Mouse (Mus musculus) forebrain, embryonic 11.5 days (tissue): ENCODE measurements around the gene Defb20. TPM values are rescaled to one million over a fixed set of nuclear protein-coding genes. Genes with fewer than 3 reads are reported as not detected.

Experiments
- ATAC-seq: fragments of 200-750 bp; cut with Nextera tagmentation; replicated peaks from 2 replicates; pipeline ENCODE4 v1.8.0; 2017; ENCODE audit warnings: moderate TSS enrichment; ENCODE audit not compliant: low FRiP score
- DNase-seq: peaks from one replicate; pipeline ENCODE4 v3.0.0-alpha.2; 2017; ENCODE audit warnings: low spot score
- H3K27ac ChIP-seq: fragments of 300-500 bp; sonication (generic); 2 replicates; pipeline ENCODE4 v1.5.1; 2014; ENCODE audit warnings: low read depth, low read length
- H3K27me3 ChIP-seq: fragments of 300-500 bp; sonication (generic); 2 replicates; pipeline ENCODE4 v1.6.1; 2014; ENCODE audit warnings: mild to moderate bottlenecking, low read length, mixed read lengths; ENCODE audit not compliant: control insufficient read depth, insufficient read depth
- H3K36me3 ChIP-seq: fragments of 300-500 bp; sonication (generic); 2 replicates; pipeline ENCODE4 v1.6.1; 2014; ENCODE audit warnings: mild to moderate bottlenecking, low read length, moderate library complexity, mixed read lengths; ENCODE audit not compliant: control insufficient read depth, insufficient read depth
- H3K4me1 ChIP-seq: fragments of 300-500 bp; sonication (generic); replicated peaks from 2 replicates; pipeline ENCODE4 v1.6.1; 2014; ENCODE audit warnings: low read length, mixed read lengths; ENCODE audit not compliant: control insufficient read depth, insufficient read depth
- H3K4me2 ChIP-seq: fragments of 300-500 bp; sonication (generic); 2 replicates; pipeline ENCODE4 v1.6.1; 2014; ENCODE audit warnings: low read depth, mild to moderate bottlenecking, low read length, moderate library complexity, mixed read lengths; ENCODE audit not compliant: severe bottlenecking
- H3K4me3 ChIP-seq: fragments of 300-500 bp; sonication (generic); 2 replicates; pipeline ENCODE4 v1.5.1; 2014; ENCODE audit warnings: low read depth, low read length
- H3K9ac ChIP-seq: fragments of 300-500 bp; sonication (generic); 2 replicates; pipeline ENCODE4 v1.6.1; 2014; ENCODE audit warnings: low read length
- H3K9me3 ChIP-seq: fragments of 300-500 bp; sonication (generic); 2 replicates; pipeline ENCODE4 v1.6.1; 2016; ENCODE audit warnings: low read length, mixed read lengths; ENCODE audit not compliant: control insufficient read depth
- WGBS: fragments of 180-500 bp; shearing (Covaris S2); extraction: QIAGEN DNeasy Blood & Tissue Kit; methylation state at CpG from one replicate; pipeline ENCODE4 v1.1.7; 2014; 5-methylcytosine and 5-hydroxymethylcytosine counted together
- polyA plus RNA-seq: library from polyadenylated mRNA; unstranded; fragments of >200 nt; fragmentation: Nextera tagmentation; extraction: Ambion mirVana; gene quantifications from 2 replicates; pipeline ENCODE4 v1.2.1, GENCODE M21; 2014

Gene Defb20
- polyA plus RNA-seq, 1 experiment from 2014 or later, result not detected

- no peaks in the 10 kb centered on the region for H3K9me3 ChIP-seq
- H3K4me1 ChIP-seq, result no peaks in the 10 kb centered on the region
- 88% methylated on average over 3 of the region's 3 CpGs for WGBS
Observed at GRCm38 (mm10) chr2:152480881-152481280, 4.0 kb downstream of the Defb20 start.

DNA sequence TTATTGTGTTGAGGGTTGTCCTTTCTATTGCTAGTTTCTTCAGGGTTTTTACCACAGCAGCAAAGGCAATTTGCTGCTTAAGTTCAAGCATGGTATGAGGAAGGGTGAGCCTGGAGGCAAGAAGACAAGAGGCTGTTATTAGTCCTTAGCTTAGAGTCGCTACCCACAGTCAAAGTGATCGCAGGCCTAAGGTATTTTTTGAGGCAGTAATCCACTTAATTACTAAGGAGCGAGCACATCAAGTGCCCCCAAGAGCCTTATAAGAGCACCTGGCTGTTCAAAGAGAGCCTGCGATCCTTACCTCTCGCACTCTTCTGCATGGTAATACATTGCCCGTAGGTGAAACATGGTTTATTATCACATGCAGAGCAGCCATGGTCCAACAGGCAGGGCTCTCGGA is 4.9 kb downstream of the Defb20 start:
- no peaks in the 10 kb centered on the region for H3K4me1 ChIP-seq
- no peak overlapping the region for H3K4me3 ChIP-seq
- no peak overlapping the region for H3K4me2 ChIP-seq
- WGBS, result 89% methylated on average over 7 of the region's 7 CpGs
- H3K36me3 ChIP-seq, result no peaks in the 10 kb centered on the region
- no peak for DNase-seq
- no peaks in the 10 kb centered on the region for H3K9me3 ChIP-seq
- H3K9ac ChIP-seq, result no peak overlapping the region
- no peak for ATAC-seq
- H3K27ac ChIP-seq, result no peak overlapping the region
- no peaks in the 10 kb centered on the region for H3K27me3 ChIP-seq

More at GRCm38 (mm10) chr2:152480881-152481280, 4.0 kb downstream of the Defb20 start:
- H3K27ac ChIP-seq, result no peak overlapping the region
- no peaks in the 10 kb centered on the region for H3K36me3 ChIP-seq
- H3K9ac ChIP-seq, result no peak overlapping the region
- no peaks in the 10 kb centered on the region for H3K27me3 ChIP-seq
- H3K4me2 ChIP-seq, result no peak overlapping the region
- H3K4me3 ChIP-seq, result no peak overlapping the region
- DNase-seq, result no peak
- ATAC-seq, result no peak

GRCm38 (mm10) chr2:152487024-152487423 is 10.2 kb downstream of the Defb20 start:
- peak; percentile 55 for DNase-seq
- Histone ChIP-seq H3K36me3 (no peaks in the 10 kb centered on the region), H3K4me2 (no peak overlapping the region), H3K9ac (no peak overlapping the region), H3K4me3 (no peak overlapping the region), H3K27me3 (no peaks in the 10 kb centered on the region), H3K27ac (no peak overlapping the region), H3K9me3 (no peaks in the 10 kb centered on the region), H3K4me1 (no peaks in the 10 kb centered on the region)
- no peak for ATAC-seq
- 71% methylated on average over 2 of the region's 2 CpGs for WGBS

GRCm38 (mm10) chr2:152490038-152490437 is 13.2 kb downstream of the Defb20 start, which contains the start of gene Defb22:
Gene Defb22, minus strand, starts transcription at chr2:152490138.
- Histone ChIP-seq H3K4me2 (no peak within 1 kb of the TSS), H3K9me3 (no peaks in the 10 kb centered on the region), H3K9ac (no peak within 1 kb of the TSS), H3K4me3 (no peak within 1 kb of the TSS), H3K27ac (no peak within 1 kb of the TSS), H3K27me3 (no peaks in the 10 kb centered on the region), H3K36me3 (no peaks in the 10 kb centered on the region), H3K4me1 (no peaks in the 10 kb centered on the region)
- DNase-seq (no peak), ATAC-seq (no peak)

GRCm38 (mm10) chr2:152493151-152493550 is 16.3 kb downstream of the Defb20 start:
- Histone ChIP-seq H3K4me3 (no peak overlapping the region), H3K27ac (no peak overlapping the region), H3K4me1 (no peaks in the 10 kb centered on the region), H3K9me3 (no peaks in the 10 kb centered on the region), H3K27me3 (no peaks in the 10 kb centered on the region), H3K9ac (no peak overlapping the region), H3K4me2 (no peak overlapping the region), H3K36me3 (no peaks in the 10 kb centered on the region)
- DNase-seq (no peak), ATAC-seq (no peak)
- WGBS, result 78% methylated on average over 6 of the region's 6 CpGs

GRCm38 (mm10) chr2:152498020-152498419 is 21.2 kb downstream of the Defb20 start:
- Histone ChIP-seq H3K9me3 (no peaks in the 10 kb centered on the region), H3K4me3 (no peak overlapping the region), H3K9ac (no peak overlapping the region), H3K36me3 (no peaks in the 10 kb centered on the region), H3K27me3 (no peaks in the 10 kb centered on the region), H3K27ac (no peak overlapping the region), H3K4me2 (no peak overlapping the region), H3K4me1 (no peaks in the 10 kb centered on the region)
- no peak for DNase-seq
- 85% methylated on average over 6 of the region's 6 CpGs for WGBS
- ATAC-seq, result no peak

DNA sequence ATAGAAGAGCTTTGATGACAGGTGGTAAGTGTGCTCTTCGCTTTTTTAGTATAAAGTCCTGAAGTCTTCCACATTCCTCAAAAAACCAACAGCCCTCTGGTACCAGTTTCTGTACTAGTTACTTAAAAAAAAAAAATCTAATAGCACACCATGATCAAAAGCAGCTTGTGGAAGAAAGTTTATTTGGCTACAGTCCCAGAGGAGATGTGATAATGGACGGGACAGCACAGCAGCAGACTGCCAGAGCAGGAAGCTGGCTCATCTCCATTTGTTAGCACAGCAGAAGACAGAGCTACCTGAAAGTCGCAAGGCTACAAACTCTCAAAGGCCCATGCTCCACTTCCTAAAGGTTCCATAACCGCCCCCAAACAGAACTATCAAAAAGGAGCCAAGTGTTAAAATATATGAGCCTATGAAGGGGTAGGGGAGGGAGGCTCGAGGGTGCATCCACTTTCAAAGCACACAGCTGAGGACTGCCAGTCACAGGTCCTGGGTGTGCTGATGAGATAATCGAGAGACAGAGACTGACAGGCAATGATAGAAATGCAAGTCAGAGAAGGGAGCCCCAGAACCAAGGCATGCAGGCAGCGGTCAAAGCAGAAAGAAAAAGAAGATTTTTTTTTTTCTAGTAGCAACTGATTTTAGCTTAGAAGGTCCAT is 23.5 kb downstream of the Defb20 start:
- Histone ChIP-seq H3K9me3 (no peaks in the 10 kb centered on the region), H3K9ac (no peak overlapping the region), H3K27me3 (no peaks in the 10 kb centered on the region), H3K4me1 (no peaks in the 10 kb centered on the region), H3K27ac (no peak overlapping the region), H3K36me3 (no peaks in the 10 kb centered on the region), H3K4me3 (no peak overlapping the region), H3K4me2 (no peak overlapping the region)
- no peak for DNase-seq
- WGBS, result 83% methylated on average over 7 of the region's 7 CpGs
- ATAC-seq, result no peak

DNA sequence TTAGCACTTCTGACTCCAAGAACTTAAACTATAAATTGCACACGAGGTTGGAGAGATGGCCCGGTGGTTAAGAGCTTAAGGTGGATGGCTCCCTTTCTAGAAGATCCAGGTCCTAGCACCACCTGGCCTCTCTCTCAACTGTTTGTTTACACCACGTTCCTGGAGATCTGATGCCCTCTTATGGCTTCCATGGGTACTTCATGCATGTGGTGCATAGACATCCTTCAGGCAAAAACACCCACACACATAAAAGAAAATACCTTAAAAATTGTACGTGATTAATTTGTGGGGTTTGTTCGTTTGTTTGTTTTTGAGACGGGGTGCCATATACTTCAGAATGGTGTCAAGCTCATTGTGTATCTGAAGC is 24.0 kb downstream of the Defb20 start:
- no peaks in the 10 kb centered on the region for H3K9me3 ChIP-seq
- H3K4me2 ChIP-seq, result no peak overlapping the region
- no peaks in the 10 kb centered on the region for H3K4me1 ChIP-seq
- 80% methylated on average over 6 of the region's 6 CpGs for WGBS
- no peak overlapping the region for H3K9ac ChIP-seq
- no peak for ATAC-seq
- H3K36me3 ChIP-seq, result no peaks in the 10 kb centered on the region
- H3K27ac ChIP-seq, result no peak overlapping the region
- no peak overlapping the region for H3K4me3 ChIP-seq
- no peak for DNase-seq
- no peaks in the 10 kb centered on the region for H3K27me3 ChIP-seq

- Histone ChIP-seq H3K4me3 (no peak overlapping the region), H3K36me3 (no peaks in the 10 kb centered on the region), H3K27ac (no peak overlapping the region), H3K9me3 (no peaks in the 10 kb centered on the region), H3K27me3 (no peaks in the 10 kb centered on the region), H3K4me1 (no peaks in the 10 kb centered on the region), H3K9ac (no peak overlapping the region), H3K4me2 (no peak overlapping the region)
- WGBS, result 84% methylated on average over 2 of the region's 2 CpGs
- no peak for ATAC-seq
- DNase-seq, result no peak
Observed at GRCm38 (mm10) chr2:152503950-152504349, 27.1 kb downstream of the Defb20 start.
